Mouse (Mus musculus): ENCODE measurements at regions not wholly inside any gene's neighbourhood (a gene's known extent, or its start where the extent isn't known, plus 50 kb on each side); places are given as distances from the start of the nearest gene placed in this dataset.
A peak's percentile ranks its signal among the peaks of the same experiment; 100 is the strongest.

DNA sequence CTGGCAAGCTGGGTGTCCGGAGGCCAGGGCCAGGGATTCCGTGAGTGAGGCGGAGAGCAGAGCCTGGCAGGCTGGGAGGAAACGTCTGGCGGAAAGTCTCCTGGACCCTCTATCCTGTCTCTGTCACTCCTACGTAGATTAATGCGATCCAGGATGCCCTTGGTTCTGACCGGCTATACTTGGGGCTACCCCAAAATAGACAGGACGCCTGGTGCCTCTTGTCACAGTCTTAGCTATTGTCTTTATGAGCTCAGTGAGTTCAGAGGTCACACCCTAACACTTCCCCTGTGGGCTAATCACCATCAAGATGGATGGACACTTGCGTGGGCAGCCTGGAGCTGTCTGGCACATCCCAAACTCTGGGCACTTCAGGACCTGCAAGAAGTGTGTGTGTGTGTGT is 258.9 kb downstream of the Dhx35 start:
- peak; percentile 31; the same call in 1 of the 2 replicates for ATAC-seq (ENCODE audit: insufficient read depth, low FRiP score, low read depth)
- Histone ChIP-seq H3K9ac (no peak overlapping the region), H3K27ac (no peak overlapping the region), H3K4me3 (replicated peaks) (no peak overlapping the region), H3K9me3 (no peaks in the 10 kb centered on the region), H3K4me1 (0 out of 2 replicates have a peak, but pooled peaks cover 3% of the 10 kb centered on the region), H3K27me3 (replicated peaks) (0 out of 2 replicates have a peak, but pooled peaks cover 5% of the 10 kb centered on the region), H3K36me3 (no peaks in the 10 kb centered on the region), H3K4me2 (no peak overlapping the region)
- WGBS: 52% methylated on average over 10 of the region's 10 CpGs

DNA sequence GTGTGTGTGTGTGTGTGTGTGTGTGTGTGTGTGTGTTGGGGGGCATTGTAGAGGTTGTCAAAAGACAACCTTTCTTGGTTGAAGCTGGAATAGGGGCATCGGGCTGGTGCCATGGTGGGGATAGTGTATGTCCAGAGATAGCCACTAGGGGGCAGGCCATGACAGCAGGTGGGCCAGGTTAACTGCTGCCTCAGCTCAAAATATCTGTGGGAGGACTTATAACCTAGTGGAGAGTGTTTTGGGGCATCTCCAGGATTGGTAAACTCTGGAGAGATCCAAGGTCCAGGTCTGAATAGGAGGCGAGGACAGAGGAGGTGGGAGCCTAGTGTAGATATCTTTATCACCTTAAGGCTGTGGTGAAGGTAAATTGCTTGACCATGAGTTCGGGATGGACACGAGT is 259.3 kb downstream of the Dhx35 start:
- Histone ChIP-seq H3K4me3 (replicated peaks) (no peak overlapping the region), H3K4me1 (0 out of 2 replicates have a peak, but pooled peaks cover 3% of the 10 kb centered on the region), H3K9me3 (no peaks in the 10 kb centered on the region), H3K27ac (no peak overlapping the region), H3K27me3 (replicated peaks) (0 out of 2 replicates have a peak, but pooled peaks cover 5% of the 10 kb centered on the region), H3K36me3 (no peaks in the 10 kb centered on the region), H3K4me2 (no peak overlapping the region), H3K9ac (no peak overlapping the region)
- WGBS: 59% methylated on average over 4 of the region's 4 CpGs
- 0 out of 2 replicates have a peak, but pooled peaks have one; percentile 18 for ATAC-seq (ENCODE audit: insufficient read depth, low FRiP score, low read depth)

DNA sequence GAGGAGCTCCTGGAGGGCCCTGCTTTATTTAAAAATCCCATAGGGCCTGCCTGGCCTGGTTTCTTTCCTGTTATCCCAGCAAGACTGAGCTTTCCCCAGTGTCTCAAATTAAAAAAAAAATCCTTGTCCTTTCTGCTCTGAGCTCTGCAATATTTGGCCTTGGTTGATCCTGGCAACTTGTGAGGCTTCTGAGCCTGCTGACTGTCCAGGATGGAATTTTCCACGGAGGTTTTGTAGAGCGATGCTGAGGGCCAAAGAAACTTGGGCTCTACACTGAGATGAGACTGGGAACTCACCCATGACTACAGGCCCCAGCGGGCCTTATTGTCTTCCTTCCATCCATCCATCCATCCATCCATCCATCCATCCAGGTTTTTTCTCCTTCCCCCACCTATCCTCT is 259.8 kb downstream of the Dhx35 start:
- Histone ChIP-seq H3K4me2 (no peak overlapping the region), H3K27me3 (replicated peaks) (0 out of 2 replicates have a peak, but pooled peaks cover 5% of the 10 kb centered on the region), H3K9ac (no peak overlapping the region), H3K36me3 (no peaks in the 10 kb centered on the region), H3K4me1 (0 out of 2 replicates have a peak, but pooled peaks cover 3% of the 10 kb centered on the region), H3K9me3 (no peaks in the 10 kb centered on the region), H3K27ac (no peak overlapping the region), H3K4me3 (replicated peaks) (no peak overlapping the region)
- ATAC-seq (ENCODE audit: insufficient read depth, low FRiP score, low read depth): no peak
- WGBS: 88% methylated on average over 3 of the region's 3 CpGs

DNA sequence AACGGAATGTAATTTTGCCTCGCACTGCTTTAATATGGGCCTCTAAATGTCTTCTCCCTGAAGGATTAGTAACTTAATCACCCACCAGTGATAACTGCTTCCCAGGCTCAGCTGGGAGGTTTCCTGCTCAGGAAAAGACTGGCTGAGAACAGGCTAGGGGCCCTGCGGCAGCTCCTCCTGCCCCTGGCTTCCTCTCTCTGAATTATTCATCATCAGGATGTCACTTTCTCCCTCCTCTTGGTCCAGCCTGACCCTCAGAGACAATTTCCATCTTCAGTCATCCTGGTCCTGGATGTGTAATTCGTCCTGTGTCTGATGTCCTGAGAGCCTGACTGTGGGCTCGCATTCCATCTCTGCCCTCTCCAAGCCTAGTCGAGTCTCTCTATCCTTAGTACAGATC is 261.2 kb downstream of the Dhx35 start:
- no peak overlapping the region for H3K9ac ChIP-seq
- no peak overlapping the region for H3K4me2 ChIP-seq
- H3K27me3 ChIP-seq (replicated peaks): 0 out of 2 replicates have a peak, but pooled peaks cover 5% of the 10 kb centered on the region
- H3K27ac ChIP-seq: no peak overlapping the region
- no peak for ATAC-seq (ENCODE audit: insufficient read depth, low FRiP score, low read depth)
- H3K4me1 ChIP-seq: 0 out of 2 replicates have a peak, but pooled peaks cover 3% of the 10 kb centered on the region
- 48% methylated on average over 6 of the region's 6 CpGs for WGBS
- H3K9me3 ChIP-seq: no peaks in the 10 kb centered on the region
- no peaks in the 10 kb centered on the region for H3K36me3 ChIP-seq
- H3K4me3 ChIP-seq (replicated peaks): no peak overlapping the region

DNA sequence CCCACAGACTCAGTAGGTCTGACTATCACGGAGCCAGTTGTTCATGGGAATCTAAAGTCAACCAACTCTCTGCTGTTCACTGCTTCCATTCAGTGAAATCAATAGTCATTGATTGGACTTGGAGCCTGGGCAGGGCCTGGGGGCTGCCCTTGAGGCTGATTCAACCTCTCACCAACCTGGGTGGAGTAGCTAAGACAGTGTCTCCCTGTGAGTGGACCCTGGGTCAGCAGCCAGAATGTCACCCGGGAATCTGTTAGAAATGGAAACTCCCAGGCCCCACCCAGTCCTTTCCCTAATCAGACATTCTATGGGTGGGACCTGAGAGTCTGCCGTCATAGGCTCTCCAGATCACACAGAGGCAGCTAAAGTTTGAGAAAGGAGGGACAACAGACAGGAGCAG is 262.4 kb downstream of the Dhx35 start:
- Histone ChIP-seq H3K27ac (no peak overlapping the region), H3K9ac (no peak overlapping the region), H3K27me3 (replicated peaks) (0 out of 2 replicates have a peak, but pooled peaks cover 5% of the 10 kb centered on the region), H3K4me3 (replicated peaks) (no peak overlapping the region), H3K4me2 (no peak overlapping the region), H3K36me3 (no peaks in the 10 kb centered on the region), H3K4me1 (0 out of 2 replicates have a peak, but pooled peaks cover 3% of the 10 kb centered on the region), H3K9me3 (no peaks in the 10 kb centered on the region)
- 59% methylated on average over 3 of the region's 3 CpGs for WGBS
- ATAC-seq (ENCODE audit: insufficient read depth, low FRiP score, low read depth): no peak

DNA sequence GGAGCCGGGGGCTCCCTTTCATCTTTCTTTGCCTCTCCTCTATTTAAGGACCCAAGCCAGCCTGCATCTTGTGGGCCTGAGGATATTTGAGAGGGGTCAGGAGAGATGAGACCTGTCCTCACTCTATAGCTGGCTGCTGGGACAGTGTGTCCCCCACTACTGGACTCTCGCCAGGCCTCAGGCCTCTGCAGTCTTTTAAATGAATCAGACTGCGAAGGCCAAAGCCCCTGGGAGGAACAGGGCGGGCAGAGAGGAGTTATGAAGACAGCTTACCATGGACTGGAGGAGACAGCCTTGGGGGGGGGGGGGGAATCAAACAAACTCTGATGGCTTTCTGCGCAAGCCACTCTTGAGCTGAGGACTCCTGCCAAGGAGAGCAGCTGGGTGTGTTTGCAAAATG is 262.9 kb downstream of the Dhx35 start:
- H3K4me3 ChIP-seq (replicated peaks): no peak overlapping the region
- no peak overlapping the region for H3K9ac ChIP-seq
- no peak for ATAC-seq (ENCODE audit: insufficient read depth, low FRiP score, low read depth)
- H3K4me2 ChIP-seq: no peak overlapping the region
- 53% methylated on average over 5 of the region's 5 CpGs for WGBS
- H3K4me1 ChIP-seq: 0 out of 2 replicates have a peak, but pooled peaks cover 3% of the 10 kb centered on the region
- 0 out of 2 replicates have a peak, but pooled peaks cover 5% of the 10 kb centered on the region for H3K27me3 ChIP-seq (replicated peaks)
- no peaks in the 10 kb centered on the region for H3K36me3 ChIP-seq
- H3K27ac ChIP-seq: no peak overlapping the region
- no peaks in the 10 kb centered on the region for H3K9me3 ChIP-seq

DNA sequence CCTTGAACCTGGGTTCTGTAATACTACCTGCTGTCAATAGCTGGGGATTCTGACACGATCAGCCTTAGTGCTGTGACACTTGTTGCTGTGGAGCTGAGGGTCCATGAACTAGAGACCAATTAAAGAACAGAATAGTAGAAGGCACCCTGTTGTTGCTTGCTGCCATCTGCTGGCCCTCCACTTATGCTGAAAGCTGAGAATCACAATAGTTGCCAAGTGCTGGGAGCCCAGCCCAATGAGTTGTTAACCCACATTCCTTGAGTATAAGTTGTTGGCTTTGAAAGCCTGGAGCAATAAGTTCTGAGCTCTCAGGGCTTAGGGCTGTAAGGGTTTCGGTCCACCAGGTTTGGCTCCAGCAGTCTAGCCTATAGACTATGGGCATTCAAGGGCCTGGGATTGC is 267.7 kb downstream of the Dhx35 start:
- Histone ChIP-seq H3K9me3 (no peaks in the 10 kb centered on the region), H3K4me1 (0 out of 2 replicates have a peak, but pooled peaks cover 2% of the 10 kb centered on the region), H3K4me3 (replicated peaks) (no peak overlapping the region), H3K27ac (no peak overlapping the region), H3K36me3 (no peaks in the 10 kb centered on the region), H3K4me2 (no peak overlapping the region), H3K9ac (no peak overlapping the region), H3K27me3 (replicated peaks) (no peaks in the 10 kb centered on the region)
- no peak for ATAC-seq (ENCODE audit: insufficient read depth, low FRiP score, low read depth)
- 82% methylated on average over 2 of the region's 2 CpGs for WGBS

DNA sequence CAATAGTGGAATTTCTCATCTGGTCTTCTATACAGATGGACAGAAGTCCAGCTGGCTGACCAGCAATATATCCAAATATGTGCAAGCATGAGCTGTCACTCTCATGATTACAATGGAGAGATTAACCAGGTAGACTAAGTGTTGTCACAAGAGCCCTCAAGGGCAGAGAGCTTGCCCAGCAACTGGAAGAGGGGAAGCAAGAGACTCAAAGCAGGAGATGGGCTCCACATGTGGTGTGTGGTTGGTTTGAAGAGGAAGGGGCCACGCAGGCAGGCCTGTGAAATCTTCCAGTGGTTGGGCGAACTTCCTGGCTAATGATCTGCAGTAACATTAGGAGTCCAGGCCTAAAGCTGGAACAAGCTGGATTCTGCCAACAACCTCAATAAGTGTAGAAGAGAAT is 268.1 kb downstream of the Dhx35 start:
- no peaks in the 10 kb centered on the region for H3K36me3 ChIP-seq
- no peak overlapping the region for H3K4me2 ChIP-seq
- H3K9ac ChIP-seq: no peak overlapping the region
- no peak for ATAC-seq (ENCODE audit: insufficient read depth, low FRiP score, low read depth)
- no peaks in the 10 kb centered on the region for H3K4me1 ChIP-seq
- H3K27me3 ChIP-seq (replicated peaks): no peaks in the 10 kb centered on the region
- no peak overlapping the region for H3K4me3 ChIP-seq (replicated peaks)
- H3K9me3 ChIP-seq: no peaks in the 10 kb centered on the region
- no peak overlapping the region for H3K27ac ChIP-seq
- 75% methylated on average over 2 of the region's 2 CpGs for WGBS

DNA sequence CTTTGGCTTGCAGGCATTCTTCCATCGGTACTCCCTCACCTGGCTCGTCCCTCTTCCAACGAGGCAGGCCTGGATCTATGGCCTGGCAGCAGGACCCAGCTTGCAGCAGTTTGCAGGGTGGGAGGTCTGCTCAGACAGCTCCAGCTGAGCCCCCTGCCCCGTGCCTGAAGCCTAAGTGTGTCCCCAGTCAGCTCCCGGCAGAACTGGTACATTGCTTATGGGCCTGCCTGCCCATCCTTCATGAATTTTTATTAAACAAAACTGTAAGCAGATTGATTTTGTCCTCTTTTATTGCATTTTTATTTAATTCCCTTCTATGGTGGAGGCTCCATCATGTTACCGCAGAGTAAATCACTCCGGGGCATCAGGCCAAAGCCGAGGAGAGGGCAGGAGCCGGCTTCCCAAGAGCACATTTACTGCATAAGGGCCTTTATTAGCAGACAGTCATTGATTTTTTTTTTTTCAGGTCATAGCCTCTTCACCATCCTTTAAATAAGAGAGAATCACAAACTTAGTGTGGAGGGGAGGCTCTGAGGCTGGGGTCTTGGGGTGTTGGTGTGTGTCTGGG is 269.9 kb downstream of the Dhx35 start:
- ATAC-seq (ENCODE audit: insufficient read depth, low FRiP score, low read depth): no peak
- Histone ChIP-seq H3K4me2 (no peak overlapping the region), H3K9me3 (no peaks in the 10 kb centered on the region), H3K36me3 (no peaks in the 10 kb centered on the region), H3K27ac (no peak overlapping the region), H3K4me1 (no peaks in the 10 kb centered on the region), H3K9ac (no peak overlapping the region), H3K4me3 (replicated peaks) (no peak overlapping the region), H3K27me3 (replicated peaks) (no peaks in the 10 kb centered on the region)
- WGBS: 65% methylated on average over 9 of the region's 9 CpGs

DNA sequence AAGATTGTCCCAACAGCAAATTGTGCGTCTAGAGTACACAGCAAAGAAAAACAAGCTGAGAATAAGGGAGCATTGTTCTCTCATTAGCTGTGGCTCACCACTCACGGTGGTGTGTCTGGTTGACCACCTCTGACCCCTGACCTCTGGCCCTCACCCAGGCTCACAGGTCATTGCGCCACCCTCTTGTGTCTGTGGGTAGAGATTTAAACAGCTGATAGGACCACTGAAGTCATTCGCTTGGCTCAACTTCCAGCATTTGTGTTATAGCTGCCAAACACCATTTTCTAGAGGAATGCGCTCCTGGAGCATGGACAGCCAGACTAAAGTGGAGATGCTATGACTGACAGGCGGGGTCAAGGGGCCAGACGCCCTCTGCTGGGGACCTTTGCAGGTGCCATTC is 272.9 kb downstream of the Dhx35 start:
- H3K27ac ChIP-seq: no peak overlapping the region

DNA sequence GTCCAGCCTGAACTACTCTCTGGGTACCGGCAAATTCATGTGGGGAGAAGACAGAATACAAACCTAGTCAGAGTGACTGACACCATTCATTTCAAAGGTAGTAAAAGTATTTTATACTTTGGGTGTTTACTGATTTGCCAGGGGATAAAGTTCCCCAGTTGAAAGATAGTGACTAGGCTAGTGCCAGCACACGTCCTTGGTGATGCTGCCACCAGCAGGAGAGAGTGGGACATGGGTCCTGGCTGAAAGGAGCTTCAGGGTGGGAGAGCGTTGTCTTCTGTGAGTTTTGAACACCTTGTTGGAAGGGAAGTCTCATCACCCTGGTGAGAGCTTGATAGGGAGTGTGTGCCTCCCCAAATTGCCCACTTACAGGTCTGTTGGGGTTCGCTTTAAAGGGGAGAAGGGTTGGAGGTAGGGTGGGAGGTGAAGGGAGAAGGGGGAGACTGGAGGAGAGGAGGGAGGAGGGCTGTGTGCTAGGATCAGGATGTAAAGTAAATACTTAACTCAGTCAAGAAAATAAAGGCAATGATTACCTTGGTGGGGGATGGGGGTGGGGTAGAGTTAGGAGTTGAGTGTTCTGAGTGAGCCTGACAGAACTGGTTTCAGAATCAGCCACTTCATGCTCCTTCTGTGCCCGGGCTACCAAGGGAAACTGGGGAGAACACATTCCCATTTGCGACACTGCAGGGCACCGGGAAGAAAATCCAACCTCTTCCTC is 273.9 kb downstream of the Dhx35 start:
- no peaks in the 10 kb centered on the region for H3K27me3 ChIP-seq (replicated peaks)
- peak; percentile 44; the same call in 1 of the 2 replicates for ATAC-seq (ENCODE audit: insufficient read depth, low FRiP score, low read depth)
- H3K27ac ChIP-seq: no peak overlapping the region
- no peaks in the 10 kb centered on the region for H3K9me3 ChIP-seq
- no peaks in the 10 kb centered on the region for H3K4me1 ChIP-seq
- H3K4me3 ChIP-seq (replicated peaks): no peak overlapping the region
- no peak overlapping the region for H3K9ac ChIP-seq
- WGBS: 53% methylated on average over 7 of the region's 7 CpGs
- no peak overlapping the region for H3K4me2 ChIP-seq
- H3K36me3 ChIP-seq: no peaks in the 10 kb centered on the region

More for the DNA sequence above, 272.9 kb downstream of the Dhx35 start:
- H3K4me3 ChIP-seq (replicated peaks): no peak overlapping the region
- 59% methylated on average over 7 of the region's 7 CpGs for WGBS
- no peaks in the 10 kb centered on the region for H3K27me3 ChIP-seq (replicated peaks)
- H3K4me1 ChIP-seq: no peaks in the 10 kb centered on the region
- H3K9ac ChIP-seq: no peak overlapping the region
- ATAC-seq (ENCODE audit: insufficient read depth, low FRiP score, low read depth): no peak
- H3K9me3 ChIP-seq: no peaks in the 10 kb centered on the region
- no peaks in the 10 kb centered on the region for H3K36me3 ChIP-seq
- no peak overlapping the region for H3K4me2 ChIP-seq

DNA sequence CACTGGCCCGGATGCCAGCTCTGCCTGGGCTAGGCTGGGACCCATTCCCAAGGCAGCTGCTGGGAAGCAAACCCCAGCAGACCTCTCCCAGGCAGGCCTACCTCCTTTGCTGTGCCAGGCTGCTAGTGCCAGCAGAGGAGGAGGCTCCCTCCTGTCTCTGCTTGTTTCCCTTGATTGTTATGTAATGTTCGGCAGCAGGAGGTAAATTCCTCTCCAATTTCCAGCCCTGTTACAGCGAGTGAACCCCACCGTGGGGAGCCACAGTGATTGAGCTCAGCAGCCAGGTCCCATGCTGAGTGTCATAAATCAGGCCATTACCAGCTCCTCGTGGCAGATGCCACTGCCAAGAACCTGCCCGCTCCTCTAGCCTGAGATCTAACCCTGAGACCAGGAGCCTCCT is 274.6 kb downstream of the Dhx35 start:
- H3K4me1 ChIP-seq: no peaks in the 10 kb centered on the region
- no peak overlapping the region for H3K4me2 ChIP-seq
- 19% methylated on average over 6 of the region's 6 CpGs for WGBS
- ATAC-seq (ENCODE audit: insufficient read depth, low FRiP score, low read depth): no peak
- H3K9me3 ChIP-seq: no peaks in the 10 kb centered on the region
- H3K9ac ChIP-seq: no peak overlapping the region
- no peaks in the 10 kb centered on the region for H3K36me3 ChIP-seq
- H3K27ac ChIP-seq: no peak overlapping the region
- no peaks in the 10 kb centered on the region for H3K27me3 ChIP-seq (replicated peaks)
- H3K4me3 ChIP-seq (replicated peaks): no peak overlapping the region
